Mouse (Mus musculus) cerebellum, adult 2 months (tissue): ENCODE measurements around the gene Gpatch2.

Source experiments
- CTCF ChIP-seq: fragments of 200-500 bp; IDR thresholded peaks from 2 replicates; pipeline ENCODE4 v1.5.1; 2011; ENCODE audit warnings: low read depth, mild to moderate bottlenecking, control low read depth, low read length, moderate library complexity, borderline replicate concordance; ENCODE audit not compliant: insufficient read depth
- POLR2A ChIP-seq: fragments of 200-500 bp; IDR thresholded peaks from 2 replicates; pipeline ENCODE4 v1.6.1; 2011; ENCODE audit warnings: low read length, control low read depth, borderline replicate concordance; ENCODE audit not compliant: insufficient read depth

GRCm38 (mm10) chr1:187279776-187280175 lies 64.5 kb downstream of the Gpatch2 start:
- TF ChIP-seq CTCF (no peak), POLR2A (no peak)
